17 mouse cellular contexts compared by ENCODE assay signal in the genomic region with DNA sequence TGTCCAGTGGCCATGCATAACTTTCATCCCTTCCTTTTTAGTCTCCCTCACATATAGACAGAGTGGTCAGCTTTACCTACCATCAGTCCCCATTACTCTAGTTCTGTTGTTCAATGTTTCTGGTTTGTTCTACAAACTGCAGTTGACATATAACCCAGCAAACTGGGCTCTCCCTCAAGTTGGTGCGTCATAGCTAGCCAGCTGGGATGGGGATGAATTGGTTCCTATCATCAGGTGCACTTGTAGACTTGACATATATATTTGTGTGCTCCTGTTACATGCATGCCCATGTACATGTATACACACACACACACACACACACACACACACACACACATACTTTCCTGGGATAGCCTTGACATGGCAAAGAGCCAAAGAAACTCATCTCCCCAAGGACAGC.
"Had no signal": no experiment of that assay in that cellular context is flagged by ENCODE, and none has a peak within 500 bp of the region (broad histone marks: within the 10 kb centered on the region; RNA-seq: fewer than 3 reads in every experiment).

No protein-coding gene starts in this region.

- H3K9me3 ChIP-seq: limb, embryonic 12.5 days; liver, embryonic 13.5 days; lung, embryonic 15.5 days; midbrain, embryonic 15.5 days; neural tube, embryonic 12.5 days had no signal

- H3K9ac ChIP-seq: limb, embryonic 12.5 days; liver, embryonic 13.5 days; liver, postnatal 0 days; lung, embryonic 15.5 days; midbrain, embryonic 15.5 days; neural tube, embryonic 12.5 days had no signal

- H3K36me3 ChIP-seq: limb, embryonic 12.5 days; liver, embryonic 13.5 days; lung, embryonic 15.5 days; midbrain, embryonic 15.5 days; neural tube, embryonic 12.5 days had no signal

- DNase-seq: kidney, adult 9 months; kidney, postnatal 36 days; layer of hippocampus, adult 9-11 months; layer of hippocampus, postnatal 36 days; liver; liver, embryonic 13.5 days; liver, postnatal 0 days; lung, postnatal 14 days had no signal

- H3K4me1 ChIP-seq: liver, embryonic 13.5 days; megakaryocyte, embryonic 14.5 days; midbrain, embryonic 15.5 days; neural tube, embryonic 12.5 days had no signal

- H3K4me3 ChIP-seq: limb, embryonic 12.5 days; liver, embryonic 13.5 days; lung, embryonic 15.5 days; megakaryocyte, embryonic 14.5 days; midbrain, embryonic 15.5 days; neural tube, embryonic 12.5 days had no signal

- H3K4me2 ChIP-seq: limb, embryonic 12.5 days; liver, embryonic 13.5 days; lung, embryonic 15.5 days; midbrain, embryonic 11.5 days; midbrain, embryonic 15.5 days; neural tube, embryonic 12.5 days had no signal

- ATAC-seq: liver, postnatal 0 days; midbrain, embryonic 15.5 days had no signal

- H3K27ac ChIP-seq: kidney, postnatal 0 days; limb, embryonic 12.5 days; liver, embryonic 13.5 days; lung, embryonic 15.5 days; macrophage; midbrain, embryonic 15.5 days; neural tube, embryonic 12.5 days; stomach, postnatal 0 days had no signal

- H3K27me3 ChIP-seq: limb, embryonic 12.5 days; liver, embryonic 13.5 days; lung, embryonic 15.5 days; midbrain, embryonic 15.5 days; neural tube, embryonic 12.5 days had no signal
